In the genomic region with DNA sequence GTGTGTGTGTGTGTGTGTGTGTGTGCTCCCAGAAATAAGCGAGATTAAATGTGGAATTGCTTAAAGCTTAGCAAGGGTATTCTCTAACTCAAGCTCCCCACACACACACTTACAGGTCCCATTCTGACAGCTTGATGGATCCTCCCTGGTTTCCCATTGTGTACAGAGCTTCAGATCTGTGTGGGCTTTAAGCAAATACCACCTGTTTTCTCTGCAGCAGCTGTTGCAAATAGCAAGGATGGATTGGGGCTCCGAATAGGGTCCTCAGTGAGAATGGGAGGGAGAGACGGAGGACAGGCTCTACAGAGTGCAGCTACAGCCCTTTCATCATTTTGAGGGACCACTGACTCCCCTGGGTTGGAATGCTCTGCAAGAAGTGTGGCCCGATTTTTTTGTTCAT, we compare ENCODE assay signal across 14 mouse cellular contexts. TPM values are rescaled to one million over a fixed set of nuclear protein-coding genes. Genes with fewer than 3 reads are reported as not detected.
DNase-seq lines count a peak whose midpoint lies in the region; ATAC-seq and TF ChIP-seq lines count a peak whose summit lies in the region.
"Had no signal": no experiment of that assay in that cellular context is flagged by ENCODE, and none has a peak within 500 bp of the region (broad histone marks: within the 10 kb centered on the region; RNA-seq: fewer than 3 reads in every experiment).

No protein-coding gene starts in this region.

- no peaks in the 10 kb centered on the region for H3K9me3 ChIP-seq in embryonic facial prominence, embryonic 14.5 days (ENCODE audit: control insufficient read depth, low read length)
- no peaks in the 10 kb centered on the region for H3K9me3 ChIP-seq in embryonic facial prominence, embryonic 10.5 days
- no peaks in the 10 kb centered on the region for H3K9me3 ChIP-seq in midbrain, embryonic 11.5 days (ENCODE audit: control insufficient read depth, low read length)
- no peaks in the 10 kb centered on the region for H3K9me3 ChIP-seq in midbrain, postnatal 0 days (ENCODE audit: low read length)
- H3K9me3 ChIP-seq in embryonic facial prominence, embryonic 15.5 days (replicated peaks) = no peaks in the 10 kb centered on the region
- H3K9me3 ChIP-seq: forebrain, embryonic 13.5 days; hindbrain, embryonic 15.5 days had no signal

- no peak overlapping the region for H3K27ac ChIP-seq in embryonic facial prominence, embryonic 14.5 days (replicated peaks; ENCODE audit: low read depth, low read length)
- no peak overlapping the region; the same call in 1 of the 2 replicates for H3K27ac ChIP-seq in embryonic facial prominence, embryonic 10.5 days (replicated peaks)
- H3K27ac ChIP-seq in midbrain, embryonic 11.5 days (ENCODE audit: low read depth, low read length) = no peak overlapping the region
- H3K27ac ChIP-seq in midbrain, postnatal 0 days (ENCODE audit: low read depth, low read length) = no peak overlapping the region
- no peak overlapping the region for H3K27ac ChIP-seq in embryonic facial prominence, embryonic 15.5 days (replicated peaks)
- H3K27ac ChIP-seq: forebrain, embryonic 13.5 days; hindbrain, embryonic 15.5 days; kidney, postnatal 0 days had no signal

- TF ChIP-seq CTCF in midbrain, postnatal 0 days (IDR thresholded peaks at IDR 0.05) = no peak

- H3K4me2 ChIP-seq in embryonic facial prominence, embryonic 14.5 days (ENCODE audit: low read depth, low read length) = no peak overlapping the region
- no peak overlapping the region for H3K4me2 ChIP-seq in midbrain, embryonic 11.5 days
- no peak overlapping the region for H3K4me2 ChIP-seq in midbrain, postnatal 0 days (ENCODE audit: low read depth, low read length, poor library complexity, severe bottlenecking)
- no peak overlapping the region for H3K4me2 ChIP-seq in embryonic facial prominence, embryonic 15.5 days (replicated peaks)
- peak overlapping the region; percentile 50 for H3K4me2 ChIP-seq in myocyte (ENCODE audit: low read depth)
- H3K4me2 ChIP-seq: forebrain, embryonic 13.5 days; hindbrain, embryonic 15.5 days; liver, embryonic 11.5 days had no signal

- H3ac ChIP-seq in myocyte (ENCODE audit: control insufficient read depth, insufficient read length) = no peak overlapping the region

- H3K9ac ChIP-seq in embryonic facial prominence, embryonic 14.5 days (ENCODE audit: low read depth, low read length) = no peak overlapping the region
- no peak overlapping the region for H3K9ac ChIP-seq in midbrain, embryonic 11.5 days (ENCODE audit: low read length)
- no peak overlapping the region for H3K9ac ChIP-seq in midbrain, postnatal 0 days (replicated peaks; ENCODE audit: low read length, poor library complexity, severe bottlenecking)
- H3K9ac ChIP-seq in embryonic facial prominence, embryonic 15.5 days = no peak overlapping the region
- H3K9ac ChIP-seq: forebrain, embryonic 13.5 days; hindbrain, embryonic 15.5 days had no signal

- no peaks in the 10 kb centered on the region for H3K4me1 ChIP-seq in embryonic facial prominence, embryonic 14.5 days (ENCODE audit: control insufficient read depth, insufficient read depth, low read length)
- H3K4me1 ChIP-seq in embryonic facial prominence, embryonic 10.5 days = peaks cover 8% of the 10 kb centered on the region
- no peaks in the 10 kb centered on the region for H3K4me1 ChIP-seq in midbrain, embryonic 11.5 days (ENCODE audit: control insufficient read depth, insufficient read depth, low read length)
- no peaks in the 10 kb centered on the region for H3K4me1 ChIP-seq in midbrain, postnatal 0 days (ENCODE audit: insufficient read depth, low read length)
- H3K4me1 ChIP-seq in embryonic facial prominence, embryonic 15.5 days = no peaks in the 10 kb centered on the region
- H3K4me1 ChIP-seq: forebrain, embryonic 13.5 days; hindbrain, embryonic 15.5 days had no signal

- H3K36me3 ChIP-seq in embryonic facial prominence, embryonic 14.5 days (ENCODE audit: control insufficient read depth, insufficient read depth, low read length) = no peaks in the 10 kb centered on the region
- H3K36me3 ChIP-seq in embryonic facial prominence, embryonic 10.5 days (replicated peaks) = no peaks in the 10 kb centered on the region
- no peaks in the 10 kb centered on the region for H3K36me3 ChIP-seq in midbrain, embryonic 11.5 days (ENCODE audit: control insufficient read depth, insufficient read depth, low read length)
- no peaks in the 10 kb centered on the region for H3K36me3 ChIP-seq in midbrain, postnatal 0 days (ENCODE audit: insufficient read depth, low read length)
- no peaks in the 10 kb centered on the region for H3K36me3 ChIP-seq in embryonic facial prominence, embryonic 15.5 days
- no peaks in the 10 kb centered on the region for H3K36me3 ChIP-seq in myocyte (ENCODE audit: control insufficient read depth, insufficient read depth)
- H3K36me3 ChIP-seq: G1E; hindbrain, embryonic 15.5 days had no signal

- ATAC-seq in embryonic facial prominence, embryonic 14.5 days (ENCODE audit: low read depth) = peak; percentile 56; the same call in 1 of the 2 replicates
- peak; percentile 40; the same call in 1 of the 2 replicates for ATAC-seq in midbrain, embryonic 11.5 days (ENCODE audit: low FRiP score)
- ATAC-seq in midbrain, postnatal 0 days (ENCODE audit: low FRiP score) = no peak
- peak; percentile 34; the same call in 1 of the 2 replicates for ATAC-seq in embryonic facial prominence, embryonic 15.5 days (ENCODE audit: insufficient number of reproducible peaks, low FRiP score, low TSS enrichment, low read depth)
- ATAC-seq: forebrain, embryonic 13.5 days; inflammation-experienced regulatory T-cells, adult 6 months had no signal

- H3K79me2 ChIP-seq in myocyte (ENCODE audit: control insufficient read depth, insufficient read depth) = no peaks in the 10 kb centered on the region

- no peak overlapping the region for H3K4me3 ChIP-seq in embryonic facial prominence, embryonic 14.5 days (ENCODE audit: low read depth, low read length)
- H3K4me3 ChIP-seq in embryonic facial prominence, embryonic 10.5 days = no peak overlapping the region
- no peak overlapping the region for H3K4me3 ChIP-seq in midbrain, embryonic 11.5 days (ENCODE audit: low read depth, low read length)
- no peak overlapping the region for H3K4me3 ChIP-seq in midbrain, postnatal 0 days (ENCODE audit: low read depth, low read length)
- no peak overlapping the region for H3K4me3 ChIP-seq in embryonic facial prominence, embryonic 15.5 days (replicated peaks)
- H3K4me3 ChIP-seq in myocyte = no peak overlapping the region
- H3K4me3 ChIP-seq: forebrain, embryonic 13.5 days; hindbrain, embryonic 15.5 days had no signal

- DNase-seq in embryonic facial prominence, embryonic 14.5 days (ENCODE audit: low spot score) = peak; percentile 50
- no peak for DNase-seq in embryonic facial prominence, embryonic 10.5 days (ENCODE audit: low spot score)
- DNase-seq in midbrain, embryonic 11.5 days (ENCODE audit: low spot score, missing footprints) = no peak
- DNase-seq in midbrain, postnatal 0 days (ENCODE audit: low spot score) = no peak
- DNase-seq in urinary bladder, adult 2 months (ENCODE audit: low spot score) = no peak
- DNase-seq in gastrocnemius, postnatal 10 days = no peak

- no peaks in the 10 kb centered on the region for H3K27me3 ChIP-seq in embryonic facial prominence, embryonic 14.5 days (replicated peaks; ENCODE audit: control insufficient read depth, insufficient read depth, low read length)
- peaks cover 3% of the 10 kb centered on the region; the same call in 1 of the 2 replicates for H3K27me3 ChIP-seq in embryonic facial prominence, embryonic 10.5 days (replicated peaks; ENCODE audit: low read depth, poor library complexity, severe bottlenecking)
- H3K27me3 ChIP-seq in midbrain, embryonic 11.5 days (ENCODE audit: control insufficient read depth, insufficient read depth, low read length) = no peaks in the 10 kb centered on the region
- H3K27me3 ChIP-seq in midbrain, postnatal 0 days (ENCODE audit: insufficient read depth, low read length) = no peaks in the 10 kb centered on the region
- no peaks in the 10 kb centered on the region for H3K27me3 ChIP-seq in embryonic facial prominence, embryonic 15.5 days
- peaks cover 11% of the 10 kb centered on the region for H3K27me3 ChIP-seq in myocyte (ENCODE audit: control insufficient read depth, insufficient read depth, insufficient read length)
- H3K27me3 ChIP-seq: hindbrain, embryonic 15.5 days had no signal

- 57% methylated on average over 4 of the region's 4 CpGs for WGBS in embryonic facial prominence, embryonic 14.5 days
- WGBS in embryonic facial prominence, embryonic 10.5 days = 71% methylated on average over 4 of the region's 4 CpGs
- WGBS in midbrain, embryonic 11.5 days = 67% methylated on average over 4 of the region's 4 CpGs
- WGBS in midbrain, postnatal 0 days = 68% methylated on average over 4 of the region's 4 CpGs
- 62% methylated on average over 4 of the region's 4 CpGs for WGBS in embryonic facial prominence, embryonic 15.5 days

- TF ChIP-seq POLR2A in myocyte (IDR thresholded peaks at IDR 0.05; ENCODE audit: insufficient read length, low read depth) = no peak

TF ChIP-seq in myocyte, 11 proteins besides CTCF, POLR2A, EP300 and RAD21:
- TF ChIP-seq POLR2AphosphoS2 (IDR thresholded peaks at IDR 0.05; ENCODE audit: insufficient read length, low read depth) (no peak), CEBPB (IDR thresholded peaks at IDR 0.05; ENCODE audit: insufficient read depth, poor library complexity, severe bottlenecking) (no peak), TCF12 (IDR thresholded peaks at IDR 0.05; ENCODE audit: insufficient read depth, poor library complexity, severe bottlenecking) (peak; percentile 1), MYOG (IDR thresholded peaks at IDR 0.05; ENCODE audit: control insufficient read depth in 1 of 3, insufficient read depth in 1 of 3, insufficient read length in 2 of 3, low read depth in 2 of 3) (no peak), E2F4 (IDR thresholded peaks at IDR 0.05; ENCODE audit: insufficient read depth) (no peak), REST (IDR thresholded peaks at IDR 0.05; ENCODE audit: insufficient read depth, insufficient read length) (no peak)
TF ChIP-seq in myocyte: peak in this region for 1.

RNA-seq across cellular contexts. Expression of a gene that starts 48.0 kb away (rescaled TPM):
- polyA plus RNA-seq in embryonic facial prominence, embryonic 14.5 days (2014; fragmentation: Nextera tagmentation; extraction: Ambion mirVana) = 3.0 and 3.1 TPM in 2 replicates
- 2.1 and 2.6 TPM in 2 replicates for polyA plus RNA-seq in embryonic facial prominence, embryonic 10.5 days (2016; fragmentation: Nextera tagmentation; extraction: Ambion mirVana)
- 0.30 and 0.72 TPM in 2 replicates for polyA plus RNA-seq in midbrain, embryonic 11.5 days (2014; fragmentation: Nextera tagmentation; extraction: Ambion mirVana)
- 2.8 and 3.1 TPM in 2 replicates for total RNA-seq in midbrain, postnatal 0 days (2014; rRNA removed)
- polyA plus RNA-seq in midbrain, postnatal 0 days (2015; fragmentation: Nextera tagmentation; extraction: Ambion mirVana) = 0.74 and 1.1 TPM in 2 replicates
- polyA plus RNA-seq in embryonic facial prominence, embryonic 15.5 days (2015; fragmentation: Nextera tagmentation; extraction: Ambion mirVana) = 4.8 and 5.9 TPM in 2 replicates
- 2.4 TPM for polyA plus RNA-seq in myocyte (2012; fragmentation: generic; extraction: Trizol)
- 5.6 and 6.2 TPM in 2 replicates for polyA plus RNA-seq in urinary bladder, adult 2 months (2012; rRNA removed)
- total RNA-seq in gastrocnemius, postnatal 10 days (2021) = 1 to 10 TPM; 5.4 to 5.8 TPM
- polyA plus RNA-seq: G1E had no signal
